8 mouse cellular contexts compared by ENCODE assay signal in genomic region chr12:105854639-105855038, GRCm38 (mm10).
A peak's percentile ranks its signal among the peaks of the same experiment; 100 is the strongest.
DNase-seq lines count a peak whose midpoint lies in the region; ATAC-seq and TF ChIP-seq lines count a peak whose summit lies in the region.

No protein-coding gene starts in this region.

- H3K4me3 ChIP-seq in CH12.LX (replicated peaks in 1 of 3; ENCODE audit: low read depth in 2 of 3, low read length in 2 of 3, poor library complexity in 1 of 3): no peak overlapping the region
- no peak overlapping the region for H3K4me3 ChIP-seq in hindbrain, postnatal 0 days (ENCODE audit: low read length)
- no peak overlapping the region for H3K4me3 ChIP-seq in midbrain, embryonic 16.5 days (ENCODE audit: low read depth, low read length)

- no peak for TF ChIP-seq POLR2A in CH12.LX (IDR thresholded peaks at IDR 0.05; ENCODE audit: low read depth, low read length)

- peak; percentile 92 for ATAC-seq in common myeloid progenitor, adult 5-6 weeks (replicated peaks; ENCODE audit: low read depth, poor library complexity, severe bottlenecking)
- peak; percentile 65 for ATAC-seq in hindbrain, postnatal 0 days
- peak; percentile 78 for ATAC-seq in midbrain, embryonic 16.5 days

- no peaks in the 10 kb centered on the region for H3K27me3 ChIP-seq in CH12.LX (replicated peaks)
- no peaks in the 10 kb centered on the region for H3K27me3 ChIP-seq in hindbrain, postnatal 0 days (ENCODE audit: insufficient read depth, low read length)
- H3K27me3 ChIP-seq in midbrain, embryonic 16.5 days (ENCODE audit: control insufficient read depth, insufficient read depth, low read depth, low read length): no peaks in the 10 kb centered on the region

- dilution Hi-C loops in CH12.LX (cut with MboI; ENCODE audit: extremely low pct_ligation_motif_present, extremely low pct_unique_long_range_greater_than_20kb, low sequenced_read_pairs): no loop called here

- H3K36me3 ChIP-seq in CH12.LX (replicated peaks in 1 of 2; ENCODE audit: control insufficient read depth in 1 of 2, insufficient read depth in 1 of 2, low read length in 1 of 2): no peaks in the 10 kb centered on the region
- no peaks in the 10 kb centered on the region for H3K36me3 ChIP-seq in hindbrain, postnatal 0 days (ENCODE audit: insufficient read depth, low read length)
- H3K36me3 ChIP-seq in midbrain, embryonic 16.5 days (ENCODE audit: control insufficient read depth, insufficient read depth, low read length): no peaks in the 10 kb centered on the region

- peaks cover 0 to 29% of the 10 kb centered on the region in 2 experiments; a peak in 2 of 4 replicates for H3K4me1 ChIP-seq in CH12.LX (ENCODE audit: control insufficient read depth in 1 of 2, insufficient read depth in 2 of 2)
- H3K4me1 ChIP-seq in hindbrain, postnatal 0 days (ENCODE audit: insufficient read depth, low read length): no peaks in the 10 kb centered on the region
- peaks cover 18% of the 10 kb centered on the region for H3K4me1 ChIP-seq in midbrain, embryonic 16.5 days (ENCODE audit: control insufficient read depth, insufficient read depth, low read length)

- peak; percentile 16 for DNase-seq in heart, adult 8-10 months (ENCODE audit: low spot score)
- no peak for DNase-seq in heart, adult 9 months (ENCODE audit: low spot score in 2 of 2)
- peak; percentile 41 for DNase-seq in CH12.LX (ENCODE audit: extremely low read depth)
- DNase-seq in hindbrain, postnatal 0 days (ENCODE audit: low spot score): peak; percentile 77
- DNase-seq in ovary, postnatal 10 days (ENCODE audit: low spot score): no peak
- DNase-seq in adrenal gland, postnatal 10 days: no peak

- peak; percentile 83 for TF ChIP-seq RAD21 in CH12.LX (IDR thresholded peaks at IDR 0.05; ENCODE audit: low read depth, low read length)

- H3K79me2 ChIP-seq in CH12.LX (replicated peaks; ENCODE audit: control insufficient read depth, extremely low read depth, insufficient read depth, poor library complexity, severe bottlenecking): no peaks in the 10 kb centered on the region

- in situ Hi-C loops in CH12.LX (cut with MboI; ENCODE audit: low pct_ligation_motif_present, low pct_unique_long_range_greater_than_20kb, low sequenced_read_pairs): loop anchor here (5.0 to 10.0 kb wide), 2 partner anchors 108 to 200 kb away; no protein-coding TSS in a partner anchor

- 25% methylated on average over 6 of the region's 6 CpGs for WGBS in hindbrain, postnatal 0 days
- 24% methylated on average over 6 of the region's 6 CpGs for WGBS in midbrain, embryonic 16.5 days

- no peak overlapping the region for H3K27ac ChIP-seq in CH12.LX (ENCODE audit: insufficient read depth, low read depth)
- H3K27ac ChIP-seq in hindbrain, postnatal 0 days: no peak overlapping the region
- H3K27ac ChIP-seq in midbrain, embryonic 16.5 days (ENCODE audit: low read length): no peak overlapping the region

- no peaks in the 10 kb centered on the region for H3K9me3 ChIP-seq in CH12.LX (replicated peaks; ENCODE audit: low read length)
- no peaks in the 10 kb centered on the region for H3K9me3 ChIP-seq in hindbrain, postnatal 0 days (ENCODE audit: low read length)
- H3K9me3 ChIP-seq in midbrain, embryonic 16.5 days (replicated peaks; ENCODE audit: control insufficient read depth, low read length, poor library complexity, severe bottlenecking): no peaks in the 10 kb centered on the region

- no peak overlapping the region for H3K9ac ChIP-seq in CH12.LX (ENCODE audit: insufficient read depth, low read depth)
- no peak overlapping the region for H3K9ac ChIP-seq in hindbrain, postnatal 0 days (replicated peaks; ENCODE audit: low read length)
- H3K9ac ChIP-seq in midbrain, embryonic 16.5 days (ENCODE audit: low read depth, low read length): no peak overlapping the region

- TF ChIP-seq CTCF in CH12.LX (conservative IDR thresholded peaks at IDR 0.05 in 1 of 2, IDR thresholded peaks at IDR 0.05 in 1 of 2; ENCODE audit: low read depth in 2 of 2, low read length in 2 of 2): peak; percentile 6 to 72; a peak in 2 of 4 replicates
- peak; percentile 88 for TF ChIP-seq CTCF in hindbrain, postnatal 0 days (IDR thresholded peaks at IDR 0.05; ENCODE audit: low read depth)

- TF ChIP-seq EP300 in CH12.LX (IDR thresholded peaks at IDR 0.05; ENCODE audit: low read length): no peak

- no peak overlapping the region for H3K4me2 ChIP-seq in CH12.LX (ENCODE audit: insufficient read depth, low read depth, poor library complexity, severe bottlenecking)
- H3K4me2 ChIP-seq in hindbrain, postnatal 0 days (ENCODE audit: low read depth, low read length): no peak overlapping the region
- H3K4me2 ChIP-seq in midbrain, embryonic 16.5 days (ENCODE audit: low read length): no peak overlapping the region

TF ChIP-seq in CH12.LX, 34 proteins besides CTCF, POLR2A, EP300 and RAD21:
- TF ChIP-seq CHD1 (IDR thresholded peaks at IDR 0.05; ENCODE audit: low read depth, low read length): no peak
- TF ChIP-seq IRF4 (IDR thresholded peaks at IDR 0.05; ENCODE audit: low read depth, low read length): no peak
- no peak for TF ChIP-seq JUND (conservative IDR thresholded peaks at IDR 0.05; ENCODE audit: low read depth, low read length)
- TF ChIP-seq MEF2A (IDR thresholded peaks at IDR 0.05; ENCODE audit: borderline replicate concordance, low read depth, low read length): no peak
- TF ChIP-seq ZC3H11A (IDR thresholded peaks at IDR 0.05; ENCODE audit: low read depth, low read length): peak; percentile 17; the same call in 1 of the 2 replicates
- peak; percentile 75 for TF ChIP-seq SMC3 (IDR thresholded peaks at IDR 0.05; ENCODE audit: low read depth, low read length)
- no peak for TF ChIP-seq HCFC1 (IDR thresholded peaks at IDR 0.05; ENCODE audit: low read depth, low read length)

Comparison
In these comparisons a context has a peak if more than half of its experiments do, and no peak if none do; other contexts are left out.
1. DNase-seq: peak in heart, adult 8-10 months (single experiment), CH12.LX (single experiment) and hindbrain, postnatal 0 days (single experiment); none in heart, adult 9 months (0 of 2), ovary, postnatal 10 days (single experiment) and adrenal gland, postnatal 10 days (single experiment).
2. Peak in every context shown above with its lines, with median percentiles within 50 percentile points of each other: ATAC-seq.